Mouse (Mus musculus): Measurements from ENCODE around the gene Uqcrc1. TPM values are rescaled to one million over a fixed set of nuclear protein-coding genes. Genes with fewer than 3 reads are reported as not detected.
A peak's percentile ranks its signal among the peaks of the same experiment; 100 is the strongest.

The Uqcrc1 gene
- polyA plus RNA-seq, 1 experiment from 2014 or later = 561 TPM

- H3K27ac ChIP-seq = peak overlapping the region; percentile 85
- H3K4me3 ChIP-seq = peak overlapping the region; percentile 62; the same call in 1 of the 2 replicates
- peaks cover 53% of the 10 kb centered on the region for H3K4me1 ChIP-seq
- H3K36me3 ChIP-seq = no peaks in the 10 kb centered on the region
- no peaks in the 10 kb centered on the region for H3K27me3 ChIP-seq (ENCODE audit: low read depth, poor library complexity, severe bottlenecking)
- peak; percentile 46 for DNase-seq (ENCODE audit: low spot score)
- no peaks in the 10 kb centered on the region for H3K9me3 ChIP-seq (replicated peaks)
- WGBS = 46% methylated on average over 7 of the region's 7 CpGs
Observed at GRCm38 (mm10) chr9:108990462-108990820, 54.0 kb downstream of the Uqcrc1 start.

- DNase-seq (ENCODE audit: low spot score) = peak; percentile 94
- H3K27me3 ChIP-seq (ENCODE audit: low read depth, poor library complexity, severe bottlenecking) = no peaks in the 10 kb centered on the region
- H3K4me3 ChIP-seq = peak within 1 kb of the TSS; percentile 62
- peaks cover 64% of the 10 kb centered on the region for H3K4me1 ChIP-seq
- H3K27ac ChIP-seq = peak within 1 kb of the TSS; percentile 85
- H3K9me3 ChIP-seq (replicated peaks) = no peaks in the 10 kb centered on the region
- 2% methylated on average over 31 of the region's 31 CpGs for WGBS
- H3K36me3 ChIP-seq = no peaks in the 10 kb centered on the region
Observed at GRCm38 (mm10) chr9:108991428-108992084, 55.1 kb downstream of the Uqcrc1 start, which contains the start of gene Pfkfb4. TSS of gene Pfkfb4 (plus strand) at chr9:108991778.

- H3K27me3 ChIP-seq (ENCODE audit: low read depth, poor library complexity, severe bottlenecking) = no peaks in the 10 kb centered on the region
- DNase-seq (ENCODE audit: low spot score) = no peak
- H3K9me3 ChIP-seq (replicated peaks) = no peaks in the 10 kb centered on the region
- H3K4me1 ChIP-seq = peaks cover 63% of the 10 kb centered on the region
- no peaks in the 10 kb centered on the region for H3K36me3 ChIP-seq
- H3K27ac ChIP-seq = peak overlapping the region; percentile 85
- 8% methylated on average over 18 of the region's 18 CpGs for WGBS
- peak overlapping the region; percentile 62 for H3K4me3 ChIP-seq
Observed at GRCm38 (mm10) chr9:108992085-108992469, 55.6 kb downstream of the Uqcrc1 start.

- WGBS = 83% methylated on average over 9 of the region's 9 CpGs
- Histone ChIP-seq H3K4me3 (peak overlapping the region; percentile 62), H3K4me1 (peaks cover 56% of the 10 kb centered on the region), H3K36me3 (no peaks in the 10 kb centered on the region), H3K27ac (no peak overlapping the region), H3K27me3 (ENCODE audit: low read depth, poor library complexity, severe bottlenecking) (no peaks in the 10 kb centered on the region), H3K9me3 (replicated peaks) (no peaks in the 10 kb centered on the region)
- no peak for DNase-seq (ENCODE audit: low spot score)
Observed at GRCm38 (mm10) chr9:108992620-108993361, 56.4 kb downstream of the Uqcrc1 start.

- no peaks in the 10 kb centered on the region for H3K9me3 ChIP-seq (replicated peaks)
- H3K4me3 ChIP-seq = no peak overlapping the region
- 79% methylated on average over 9 of the region's 9 CpGs for WGBS
- H3K27me3 ChIP-seq (ENCODE audit: low read depth, poor library complexity, severe bottlenecking) = no peaks in the 10 kb centered on the region
- DNase-seq (ENCODE audit: low spot score) = no peak
- H3K27ac ChIP-seq = no peak overlapping the region
- H3K4me1 ChIP-seq = peaks cover 27% of the 10 kb centered on the region
- no peaks in the 10 kb centered on the region for H3K36me3 ChIP-seq
Observed at GRCm38 (mm10) chr9:108996411-108996810, 60.0 kb downstream of the Uqcrc1 start.

GRCm38 (mm10) chr9:108998287-108999166, 62.1 kb downstream of the Uqcrc1 start:
- no peaks in the 10 kb centered on the region for H3K27me3 ChIP-seq (ENCODE audit: low read depth, poor library complexity, severe bottlenecking)
- no peaks in the 10 kb centered on the region for H3K36me3 ChIP-seq
- 88% methylated on average over 19 of the region's 19 CpGs for WGBS

GRCm38 (mm10) chr9:108999167-108999526, 62.7 kb downstream of the Uqcrc1 start:
- Histone ChIP-seq H3K36me3 (no peaks in the 10 kb centered on the region), H3K27ac (no peak overlapping the region), H3K4me1 (peaks cover 19% of the 10 kb centered on the region), H3K27me3 (ENCODE audit: low read depth, poor library complexity, severe bottlenecking) (no peaks in the 10 kb centered on the region), H3K9me3 (replicated peaks) (no peaks in the 10 kb centered on the region), H3K4me3 (no peak overlapping the region)
- WGBS = 88% methylated on average over 4 of the region's 4 CpGs
- no peak for DNase-seq (ENCODE audit: low spot score)

More at GRCm38 (mm10) chr9:108998287-108999166, 62.1 kb downstream of the Uqcrc1 start:
- no peak overlapping the region for H3K4me3 ChIP-seq
- peaks cover 19% of the 10 kb centered on the region for H3K4me1 ChIP-seq
- DNase-seq (ENCODE audit: low spot score) = no peak
- H3K9me3 ChIP-seq (replicated peaks) = no peaks in the 10 kb centered on the region
- H3K27ac ChIP-seq = no peak overlapping the region

MicroRNAs encoded within 50 kb of the gene (microRNA counts, 519-probe panel; counts per million panel counts)
- microRNA mmu-miR-711 = 684 counts per million, percentile 72 among the panel's probes with 10 or more counts

Small RNA genes lying within 50 kb of the gene (microRNA-seq; reads per million reads assigned to microRNA genes)
- gene Mir711 = not detected

Other genes with a start within 250 kb of the Uqcrc1 start
- gene Prkar2a, start 247.3 kb upstream of the Uqcrc1 start, polyA plus RNA-seq (2016; fragmentation: Nextera tagmentation; extraction: Ambion mirVana) = 27.0 and 27.8 TPM in 2 replicates
- gene Ip6k2, start 152.8 kb upstream of the Uqcrc1 start, polyA plus RNA-seq (2016; fragmentation: Nextera tagmentation; extraction: Ambion mirVana) = 93.9 and 121 TPM in 2 replicates
- 13.0 and 21.0 TPM in 2 replicates for gene Nckipsd, start 128.3 kb upstream of the Uqcrc1 start, polyA plus RNA-seq (2016; fragmentation: Nextera tagmentation; extraction: Ambion mirVana)
- 0.06 and 0.14 TPM in 2 replicates for gene Celsr3, start 110.3 kb upstream of the Uqcrc1 start, polyA plus RNA-seq (2016; fragmentation: Nextera tagmentation; extraction: Ambion mirVana)
- 9.7 and 13.7 TPM in 2 replicates for gene Slc26a6, start 83.3 kb upstream of the Uqcrc1 start, polyA plus RNA-seq (2016; fragmentation: Nextera tagmentation; extraction: Ambion mirVana)
- not detected in 2 replicates for gene Tmem89, start 22.0 kb upstream of the Uqcrc1 start, polyA plus RNA-seq (2016; fragmentation: Nextera tagmentation; extraction: Ambion mirVana)
- gene Col7a1, start 17.0 kb downstream of the Uqcrc1 start, polyA plus RNA-seq (2016; fragmentation: Nextera tagmentation; extraction: Ambion mirVana) = 1.7 and 3.1 TPM in 2 replicates
- not detected in 2 replicates for gene Ucn2, start 49.4 kb downstream of the Uqcrc1 start, polyA plus RNA-seq (2016; fragmentation: Nextera tagmentation; extraction: Ambion mirVana)
- gene Pfkfb4, start 55.1 kb downstream of the Uqcrc1 start, polyA plus RNA-seq (2016; fragmentation: Nextera tagmentation; extraction: Ambion mirVana) = 12.5 and 14.6 TPM in 2 replicates
- gene Shisa5, start 101.9 kb downstream of the Uqcrc1 start, polyA plus RNA-seq (2016; fragmentation: Nextera tagmentation; extraction: Ambion mirVana) = 36.1 and 44.4 TPM in 2 replicates
- 7.5 and 9.4 TPM in 2 replicates for gene Trex1, start 123.1 kb downstream of the Uqcrc1 start, polyA plus RNA-seq (2016; fragmentation: Nextera tagmentation; extraction: Ambion mirVana)
- 35.3 and 36.8 TPM in 2 replicates for gene Atrip, start 137.5 kb downstream of the Uqcrc1 start, polyA plus RNA-seq (2016; fragmentation: Nextera tagmentation; extraction: Ambion mirVana)
- 13.6 and 14.1 TPM in 2 replicates for gene Ccdc51, start 145.9 kb downstream of the Uqcrc1 start, polyA plus RNA-seq (2016; fragmentation: Nextera tagmentation; extraction: Ambion mirVana)
- gene Tma7, start 146.0 kb downstream of the Uqcrc1 start, polyA plus RNA-seq (2016; fragmentation: Nextera tagmentation; extraction: Ambion mirVana) = 805 and 864 TPM in 2 replicates
- 18.6 and 23.7 TPM in 2 replicates for gene Plxnb1, start 158.8 kb downstream of the Uqcrc1 start, polyA plus RNA-seq (2016; fragmentation: Nextera tagmentation; extraction: Ambion mirVana)
- not detected in 2 replicates for gene Fbxw21, start 225.4 kb downstream of the Uqcrc1 start, polyA plus RNA-seq (2016; fragmentation: Nextera tagmentation; extraction: Ambion mirVana)